Mouse (Mus musculus) limb, embryonic 15.5 days (tissue): ENCODE results near the gene Odf3. TPM values are rescaled to one million over a fixed set of nuclear protein-coding genes. Genes with fewer than 3 reads are reported as not detected.
A peak's percentile ranks its signal among the peaks of the same experiment; 100 is the strongest.
"Not testable (repeated sequence)": the region's sequence is repeated elsewhere in the genome, so short reads cannot be mapped to it uniquely, and the experiment has no call there.

Experiments used
- ATAC-seq: fragments of 200-750 bp; cut with Nextera tagmentation; 2 replicates; pipeline ENCODE4 v1.8.0; 2017; ENCODE audit warnings: low read depth, moderate TSS enrichment; ENCODE audit not compliant: insufficient number of reproducible peaks, low FRiP score, low TSS enrichment
- H3K27ac ChIP-seq: fragments of 300-500 bp; sonication (generic); 2 replicates; pipeline ENCODE4 v1.5.1; 2015; ENCODE audit warnings: moderate library complexity, mild to moderate bottlenecking, inconsistent platforms
- H3K27me3 ChIP-seq: fragments of 300-500 bp; sonication (generic); 2 replicates; pipeline ENCODE4 v1.6.1; 2015; ENCODE audit warnings: inconsistent platforms
- H3K36me3 ChIP-seq: fragments of 300-500 bp; sonication (generic); 2 replicates; pipeline ENCODE4 v1.6.1; 2015; ENCODE audit warnings: inconsistent platforms
- H3K4me1 ChIP-seq: fragments of 300-500 bp; sonication (generic); 2 replicates; pipeline ENCODE4 v1.6.1; 2015; ENCODE audit warnings: inconsistent platforms
- H3K4me2 ChIP-seq: fragments of 300-500 bp; sonication (generic); 2 replicates; pipeline ENCODE4 v1.6.1; 2015; ENCODE audit warnings: mild to moderate bottlenecking, inconsistent platforms
- H3K4me3 ChIP-seq: fragments of 300-500 bp; sonication (generic); 2 replicates; pipeline ENCODE4 v1.5.1; 2015; ENCODE audit warnings: mild to moderate bottlenecking, inconsistent platforms
- H3K9ac ChIP-seq: fragments of 300-500 bp; sonication (generic); 2 replicates; pipeline ENCODE4 v1.6.1; 2015; ENCODE audit warnings: inconsistent platforms
- H3K9me3 ChIP-seq: fragments of 300-500 bp; sonication (generic); 2 replicates; pipeline ENCODE4 v1.6.1; 2016; ENCODE audit warnings: inconsistent platforms
- WGBS: fragments of 180-500 bp; shearing (Covaris S2); methylation state at CpG from one replicate; pipeline ENCODE4 v1.1.7; 2015; 5-methylcytosine and 5-hydroxymethylcytosine counted together
- polyA plus RNA-seq: library from polyadenylated mRNA; unstranded; fragments of >200 nt; fragmentation: Nextera tagmentation; extraction: Ambion mirVana; gene quantifications from 2 replicates; pipeline ENCODE4 v1.2.1, GENCODE M21; 2015

Odf3 gene
- polyA plus RNA-seq, 1 experiment from 2014 or later, result not detected

DNA sequence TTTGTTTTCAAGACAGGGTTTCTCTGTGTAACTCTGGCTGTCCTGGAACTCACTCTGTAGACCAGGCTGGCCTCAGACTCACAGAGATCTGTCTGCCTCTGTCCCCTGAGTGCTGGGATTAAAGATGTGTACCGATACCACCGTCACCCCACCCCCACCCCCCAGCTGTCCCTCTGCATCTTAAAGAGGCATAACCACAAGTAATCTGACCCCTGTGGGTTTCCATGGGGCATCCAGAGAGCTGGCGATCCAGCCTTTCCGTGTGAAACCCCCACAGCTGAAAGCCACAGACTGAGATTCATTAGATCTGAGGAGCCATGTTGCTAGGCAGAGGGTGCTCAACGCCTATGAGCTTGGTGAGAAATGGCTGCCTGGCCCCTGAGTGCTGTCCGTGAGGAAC lies 12.4 kb downstream of the Odf3 start:
- no peak overlapping the region for H3K27ac ChIP-seq
- WGBS, result 72% methylated on average over 6 of the region's 6 CpGs
- no peak overlapping the region for H3K9ac ChIP-seq
- H3K36me3 ChIP-seq, result peaks cover 62% of the 10 kb centered on the region
- H3K27me3 ChIP-seq, result no peaks in the 10 kb centered on the region
- H3K9me3 ChIP-seq, result no peaks in the 10 kb centered on the region
- H3K4me1 ChIP-seq, result peaks cover 25% of the 10 kb centered on the region
- no peak overlapping the region for H3K4me2 ChIP-seq
- no peak overlapping the region for H3K4me3 ChIP-seq
- no peak for ATAC-seq

DNA sequence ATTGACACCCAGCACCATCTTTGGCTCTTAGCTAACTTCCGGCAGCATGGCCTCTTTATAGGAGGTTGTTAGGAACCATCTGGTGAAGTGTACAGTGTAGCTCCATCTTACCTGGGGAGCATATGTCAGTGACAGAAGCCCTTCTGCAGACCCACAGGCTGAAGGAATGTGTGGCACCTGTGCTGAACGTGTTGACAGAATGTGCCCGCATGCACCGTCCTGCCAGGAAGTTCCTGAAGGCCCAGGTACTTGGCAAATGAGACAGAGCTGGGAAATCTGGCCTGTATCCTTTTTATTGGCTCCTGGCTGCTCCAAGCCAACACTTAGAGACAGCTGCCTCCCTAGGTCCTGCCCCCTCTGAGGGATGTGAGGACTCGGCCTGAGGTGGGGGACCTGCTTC lies 13.1 kb downstream of the Odf3 start:
- H3K9me3 ChIP-seq, result no peaks in the 10 kb centered on the region
- no peak overlapping the region for H3K4me2 ChIP-seq
- H3K36me3 ChIP-seq, result peaks cover 67% of the 10 kb centered on the region
- H3K27ac ChIP-seq, result no peak overlapping the region
- WGBS, result 84% methylated on average over 5 of the region's 5 CpGs
- ATAC-seq, result no peak
- no peak overlapping the region for H3K9ac ChIP-seq
- no peak overlapping the region for H3K4me3 ChIP-seq
- no peaks in the 10 kb centered on the region for H3K27me3 ChIP-seq
- H3K4me1 ChIP-seq, result peaks cover 20% of the 10 kb centered on the region

DNA sequence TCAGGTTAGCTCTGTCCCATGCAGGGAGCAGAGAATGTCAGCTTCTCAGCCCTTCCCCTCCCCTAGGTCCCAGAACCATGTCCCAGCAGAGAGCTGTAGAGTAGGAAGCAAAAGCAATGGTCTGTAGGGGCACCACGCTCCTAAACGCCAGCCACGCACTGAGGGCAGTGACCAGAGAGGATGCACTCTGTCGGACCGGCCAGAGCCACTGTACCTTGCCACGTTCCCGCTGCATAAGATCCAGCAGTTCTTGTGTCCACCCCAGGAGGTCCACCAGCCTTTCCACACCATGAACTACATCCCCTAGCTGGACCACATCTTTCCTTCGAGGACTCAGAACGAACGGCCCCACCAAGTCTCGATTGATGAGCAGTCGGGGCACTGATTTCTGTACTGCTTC lies 17.2 kb downstream of the Odf3 start:
- no peak overlapping the region for H3K4me3 ChIP-seq
- no peak overlapping the region for H3K27ac ChIP-seq
- H3K9ac ChIP-seq, result no peak overlapping the region
- H3K4me1 ChIP-seq, result no peaks in the 10 kb centered on the region
- H3K4me2 ChIP-seq, result no peak overlapping the region
- no peaks in the 10 kb centered on the region for H3K27me3 ChIP-seq
- 88% methylated on average over 12 of the region's 12 CpGs for WGBS
- ATAC-seq, result no peak
- peaks cover 75% of the 10 kb centered on the region for H3K36me3 ChIP-seq
- no peaks in the 10 kb centered on the region for H3K9me3 ChIP-seq

DNA sequence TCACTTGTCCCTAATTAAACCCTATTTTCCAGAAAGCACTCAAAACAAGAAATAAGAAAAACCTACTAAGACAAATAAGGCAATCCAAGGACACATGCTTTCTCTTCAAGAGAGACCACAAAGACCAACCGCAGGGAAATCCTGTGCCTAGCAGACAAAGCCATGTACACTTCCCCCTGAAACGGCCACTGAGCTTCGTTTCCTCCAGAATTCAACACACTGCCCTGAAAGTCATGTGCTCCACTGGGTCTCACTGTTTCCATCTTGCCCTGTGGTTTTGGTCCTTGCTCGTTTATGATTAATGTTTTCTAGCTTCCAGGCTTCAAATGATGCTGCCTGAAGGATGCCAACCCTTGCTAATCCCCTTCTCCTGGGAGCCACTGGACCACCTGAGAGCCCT lies 26.6 kb downstream of the Odf3 start:
- no peaks in the 10 kb centered on the region for H3K4me1 ChIP-seq
- H3K4me2 ChIP-seq, result no peak overlapping the region
- no peak for ATAC-seq
- H3K27me3 ChIP-seq, result no peaks in the 10 kb centered on the region
- WGBS, result 88% methylated on average over 4 of the region's 4 CpGs
- H3K4me3 ChIP-seq, result no peak overlapping the region
- H3K9me3 ChIP-seq, result no peaks in the 10 kb centered on the region
- no peak overlapping the region for H3K9ac ChIP-seq
- H3K36me3 ChIP-seq, result peaks cover 44% of the 10 kb centered on the region
- no peak overlapping the region for H3K27ac ChIP-seq

DNA sequence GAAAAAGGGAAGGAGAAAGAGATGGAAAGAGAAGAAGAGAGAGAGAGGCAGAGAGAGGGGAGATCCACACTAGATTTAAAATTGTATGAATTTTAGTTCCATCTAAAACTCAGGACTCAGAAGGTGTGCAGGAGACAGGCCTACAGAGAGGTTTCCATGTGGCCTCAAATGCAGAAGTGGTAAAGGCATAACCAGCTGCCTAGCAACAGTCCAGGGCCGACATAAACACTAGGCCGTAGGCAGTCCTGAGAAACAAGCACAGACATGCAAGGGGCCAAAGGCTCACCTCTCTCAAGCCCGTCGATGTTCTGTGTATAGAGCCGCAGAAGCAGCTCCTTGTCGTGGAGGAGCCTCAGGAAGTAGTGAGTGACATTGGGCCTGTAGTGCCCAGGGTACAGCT lies 29.8 kb downstream of the Odf3 start:
- Histone ChIP-seq H3K9ac (no peak overlapping the region), H3K4me2 (no peak overlapping the region), H3K27me3 (no peaks in the 10 kb centered on the region), H3K4me3 (no peak overlapping the region), H3K4me1 (peaks cover 5% of the 10 kb centered on the region; the same call in 1 of the 2 replicates), H3K36me3 (peaks cover 35% of the 10 kb centered on the region), H3K9me3 (no peaks in the 10 kb centered on the region), H3K27ac (no peak overlapping the region)
- 70% methylated on average over 6 of the region's 6 CpGs for WGBS
- ATAC-seq, result no peak

DNA sequence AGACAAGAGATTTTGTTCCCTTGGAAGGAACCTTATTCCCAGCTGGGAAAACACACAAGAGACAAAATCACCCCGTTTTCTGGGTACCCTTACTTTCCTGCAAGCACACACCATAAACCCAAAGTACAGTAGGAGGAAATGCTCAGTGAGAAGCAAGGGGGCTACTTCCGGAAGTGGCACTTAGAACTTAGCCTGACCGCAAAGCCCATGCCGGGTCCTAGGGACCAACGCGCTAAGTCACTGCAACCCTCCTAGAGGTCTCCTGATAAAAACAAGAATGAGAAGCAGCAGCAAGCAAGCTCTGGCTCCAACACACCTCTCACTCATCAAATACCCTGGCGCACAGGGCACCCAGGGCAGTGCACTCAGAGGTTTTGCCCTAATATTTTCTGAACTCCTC lies 31.8 kb downstream of the Odf3 start:
- Histone ChIP-seq H3K4me1 (peaks cover 15% of the 10 kb centered on the region), H3K27ac (no peak overlapping the region), H3K9ac (no peak overlapping the region), H3K27me3 (no peaks in the 10 kb centered on the region), H3K36me3 (peaks cover 35% of the 10 kb centered on the region), H3K9me3 (no peaks in the 10 kb centered on the region), H3K4me3 (no peak overlapping the region), H3K4me2 (no peak overlapping the region)
- WGBS, result 89% methylated on average over 7 of the region's 7 CpGs
- ATAC-seq, result no peak

DNA sequence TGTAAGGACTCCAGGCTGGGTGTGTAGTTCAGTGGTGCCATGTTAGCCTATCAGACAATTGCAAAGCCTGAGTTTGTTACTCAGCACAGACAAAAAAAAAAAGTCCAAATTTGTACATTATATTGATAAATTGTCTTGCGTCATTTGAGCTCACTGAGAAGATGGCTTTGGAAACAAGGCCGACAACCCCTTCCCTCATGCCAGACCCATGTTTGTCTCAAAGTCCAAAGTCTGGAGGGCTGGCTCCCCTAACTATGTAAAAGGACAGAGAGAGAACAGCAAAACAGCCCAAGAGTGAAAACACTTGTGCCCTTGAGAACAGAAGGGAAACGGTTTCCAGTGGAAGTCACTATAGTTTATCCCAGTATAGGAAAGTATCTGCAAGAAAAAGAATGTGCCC lies 32.8 kb downstream of the Odf3 start:
- H3K4me1 ChIP-seq, result peaks cover 15% of the 10 kb centered on the region
- WGBS, result 83% methylated on average over 3 of the region's 3 CpGs

DNA sequence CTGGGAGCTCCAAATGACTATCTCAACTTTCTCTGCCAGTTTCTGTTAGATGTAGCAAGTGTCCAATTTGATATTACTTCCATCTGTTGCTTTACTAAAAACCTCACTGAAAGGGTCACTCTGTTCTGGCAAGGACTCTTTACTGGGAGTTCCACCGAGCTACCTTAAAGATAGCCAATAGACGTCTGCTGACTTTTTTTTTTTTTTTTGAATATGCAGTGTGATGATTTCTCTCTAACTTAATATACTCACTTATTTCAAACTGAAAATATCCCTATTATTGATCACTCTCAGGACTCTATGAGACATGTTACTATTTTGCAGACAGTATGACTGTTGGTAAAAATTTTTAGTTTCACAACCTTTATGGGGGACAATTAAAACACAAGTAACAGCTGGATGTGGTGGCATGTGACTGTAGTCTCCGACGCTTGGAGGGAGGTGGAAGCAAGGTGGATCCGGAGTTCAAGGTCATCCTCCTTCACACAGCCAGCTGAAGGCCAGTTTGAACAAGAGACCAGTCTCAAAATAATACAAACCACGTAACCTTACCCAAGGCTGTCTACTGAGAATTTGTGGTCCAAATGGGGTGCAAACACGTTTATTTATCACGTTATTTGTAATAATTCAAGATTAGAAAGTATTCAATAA lies 33.4 kb downstream of the Odf3 start:
- Histone ChIP-seq H3K36me3 (peaks cover 29% of the 10 kb centered on the region), H3K27ac (no peak overlapping the region), H3K9me3 (no peaks in the 10 kb centered on the region), H3K9ac (peak overlapping the region; percentile 71; the same call in 1 of the 2 replicates), H3K4me3 (peak overlapping the region; percentile 86), H3K27me3 (no peaks in the 10 kb centered on the region), H3K4me2 (peak overlapping the region; percentile 74), H3K4me1 (peaks cover 15% of the 10 kb centered on the region)
- 12% methylated on average over 8 of the region's 8 CpGs for WGBS
- no peak for ATAC-seq

More for the DNA sequence above, 32.8 kb downstream of the Odf3 start:
- H3K36me3 ChIP-seq, result peaks cover 28% of the 10 kb centered on the region
- H3K9ac ChIP-seq, result no peak overlapping the region
- no peaks in the 10 kb centered on the region for H3K9me3 ChIP-seq
- H3K27me3 ChIP-seq, result no peaks in the 10 kb centered on the region
- no peak overlapping the region for H3K27ac ChIP-seq
- ATAC-seq, result no peak
- no peak overlapping the region for H3K4me2 ChIP-seq
- no peak overlapping the region for H3K4me3 ChIP-seq

DNA sequence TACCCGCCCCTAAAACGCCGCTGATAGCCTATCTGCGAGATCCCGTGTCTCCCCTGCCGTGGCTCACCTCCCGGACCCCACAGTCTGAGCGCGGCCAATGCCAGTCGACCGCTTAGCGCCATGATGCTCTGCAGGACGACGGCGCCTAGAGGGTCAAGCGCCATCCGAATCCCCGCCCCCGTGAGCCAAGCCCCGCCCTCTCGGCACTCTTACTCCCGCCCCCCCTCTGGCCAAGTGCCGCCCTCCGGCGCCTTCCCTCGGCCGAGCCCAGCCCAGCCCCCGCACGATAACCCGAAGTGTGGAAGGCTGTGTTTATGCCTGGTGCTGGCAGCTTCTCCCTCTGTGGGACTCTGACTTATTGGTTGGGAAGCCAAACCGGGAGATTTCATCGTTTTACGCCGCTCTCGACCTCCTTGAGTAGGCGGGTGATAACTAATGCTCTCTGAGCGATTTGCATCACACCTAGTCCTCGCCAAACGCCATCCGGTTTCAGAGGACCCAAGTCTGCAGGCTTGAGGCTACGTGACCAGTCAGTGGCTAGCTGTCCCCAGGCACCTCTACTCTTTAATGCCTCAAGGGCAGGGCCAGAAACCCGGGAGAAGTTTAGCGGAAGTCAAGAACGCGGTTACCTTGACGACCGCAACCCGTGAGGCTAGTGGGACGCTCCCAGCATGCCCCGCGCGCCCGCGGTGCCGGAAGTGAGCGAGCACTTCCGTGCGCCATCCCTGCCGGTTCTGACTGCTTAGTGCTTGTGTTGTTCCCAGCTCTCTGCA lies 34.3 kb downstream of the Odf3 start, which contains the start of the genes Psmd13 and Sirt3:
Gene Psmd13 (plus strand): TSS at position 273 of the 773 bp plus-strand sequence.
Gene Sirt3 (minus strand): TSS at position 614 of the 773 bp plus-strand sequence.
- H3K36me3 ChIP-seq, result peaks cover 29% of the 10 kb centered on the region
- H3K27ac ChIP-seq, result peak within 1 kb of the TSS; percentile 92
- ATAC-seq, result peak; percentile 93
- peaks cover 15% of the 10 kb centered on the region for H3K4me1 ChIP-seq
- peak within 1 kb of the TSS; percentile 74 for H3K4me2 ChIP-seq
- peak within 1 kb of the TSS; percentile 82 for H3K9ac ChIP-seq
- no peaks in the 10 kb centered on the region for H3K9me3 ChIP-seq
- no peaks in the 10 kb centered on the region for H3K27me3 ChIP-seq
- peak within 1 kb of the TSS; percentile 86 for H3K4me3 ChIP-seq
- under 1% methylated on average over 59 of the region's 59 CpGs for WGBS

DNA sequence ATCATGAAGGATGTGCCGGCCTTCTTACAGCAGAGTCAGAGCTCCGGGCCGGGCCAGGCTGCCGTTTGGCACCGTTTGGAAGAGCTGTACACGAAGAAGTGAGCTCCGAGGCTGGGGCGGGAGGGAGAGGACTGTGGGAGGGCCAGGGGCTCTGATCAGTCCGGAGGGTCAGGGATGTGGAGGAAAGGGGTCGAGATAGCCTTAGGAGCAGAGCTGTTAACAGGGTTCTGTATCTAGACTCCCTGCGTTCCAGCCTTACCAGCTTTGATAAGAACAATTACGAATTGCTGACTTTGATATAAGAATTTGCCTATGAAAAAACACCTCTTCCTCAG lies 34.8 kb downstream of the Odf3 start:
- peak overlapping the region; percentile 82 for H3K9ac ChIP-seq
- H3K27ac ChIP-seq, result peak overlapping the region; percentile 92
- 0% methylated on average over 12 of the region's 12 CpGs for WGBS
- no peaks in the 10 kb centered on the region for H3K9me3 ChIP-seq
- H3K27me3 ChIP-seq, result no peaks in the 10 kb centered on the region
- H3K4me3 ChIP-seq, result peak overlapping the region; percentile 86
- H3K4me2 ChIP-seq, result peak overlapping the region; percentile 74
- peaks cover 15% of the 10 kb centered on the region for H3K4me1 ChIP-seq
- H3K36me3 ChIP-seq, result peaks cover 30% of the 10 kb centered on the region
- 0 out of 2 replicates have a peak, but pooled peaks have one; percentile 33 for ATAC-seq

DNA sequence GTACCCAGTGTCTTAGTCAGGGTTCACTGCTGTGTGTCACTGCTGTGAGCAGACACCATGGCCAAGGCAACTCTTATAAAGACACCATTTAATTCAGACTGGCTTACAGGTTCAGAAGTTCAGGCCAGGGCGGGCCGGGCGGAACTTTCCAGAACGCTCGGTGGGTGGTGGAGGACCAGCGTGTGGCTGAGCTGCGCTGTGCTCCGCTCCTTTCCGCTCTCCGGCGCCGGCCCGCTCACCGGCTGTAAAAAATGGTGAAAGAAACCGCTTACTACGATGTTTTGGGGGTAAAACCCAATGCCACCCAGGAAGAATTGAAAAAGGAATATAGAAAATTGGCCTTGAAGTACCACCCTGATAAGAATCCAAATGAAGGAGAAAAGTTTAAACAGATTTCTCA lies 43.0 kb downstream of the Odf3 start:
- not testable (repeated sequence) for H3K27ac ChIP-seq, H3K27me3 ChIP-seq, H3K4me3 ChIP-seq, H3K9ac ChIP-seq, H3K4me2 ChIP-seq, H3K9me3 ChIP-seq, ATAC-seq, H3K4me1 ChIP-seq
- 96% methylated on average over 16 of the region's 16 CpGs for WGBS
- H3K36me3 ChIP-seq, result peaks cover 78% of the 10 kb centered on the region

DNA sequence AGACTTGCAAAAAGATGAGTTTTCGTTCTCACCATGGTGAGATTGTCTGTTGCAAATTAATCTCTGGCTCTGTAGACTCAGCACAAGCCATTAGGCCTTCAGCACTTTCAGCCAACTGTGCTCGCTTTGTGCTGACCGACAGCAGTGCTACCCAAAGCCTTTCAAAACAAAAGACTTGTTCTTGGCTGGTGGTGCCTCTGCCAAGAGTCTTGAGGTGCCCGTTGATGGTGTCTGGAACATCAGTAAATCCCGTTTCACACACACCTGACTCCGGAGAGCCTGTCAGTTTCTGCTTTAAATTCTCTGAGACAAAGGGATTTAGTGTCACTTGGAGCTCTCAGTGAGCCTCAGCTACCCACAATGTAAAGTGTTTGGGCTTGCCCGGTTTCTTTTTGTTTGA lies 46.4 kb downstream of the Odf3 start:
- peaks cover 77% of the 10 kb centered on the region for H3K36me3 ChIP-seq
- no peaks in the 10 kb centered on the region for H3K27me3 ChIP-seq
- no peak overlapping the region for H3K27ac ChIP-seq
- 89% methylated on average over 7 of the region's 7 CpGs for WGBS
- ATAC-seq, result no peak
- no peaks in the 10 kb centered on the region for H3K9me3 ChIP-seq
- no peak overlapping the region for H3K9ac ChIP-seq
- H3K4me3 ChIP-seq, result no peak overlapping the region
- H3K4me2 ChIP-seq, result no peak overlapping the region
- no peaks in the 10 kb centered on the region for H3K4me1 ChIP-seq
